Mouse (Mus musculus): Measurements from ENCODE around the gene Rrp1b. TPM values are rescaled to one million over a fixed set of nuclear protein-coding genes. Genes with fewer than 3 reads are reported as not detected.

Gene Rrp1b
- polyA plus RNA-seq, 1 experiment from 2014 or later, result 56.5 TPM

DNA sequence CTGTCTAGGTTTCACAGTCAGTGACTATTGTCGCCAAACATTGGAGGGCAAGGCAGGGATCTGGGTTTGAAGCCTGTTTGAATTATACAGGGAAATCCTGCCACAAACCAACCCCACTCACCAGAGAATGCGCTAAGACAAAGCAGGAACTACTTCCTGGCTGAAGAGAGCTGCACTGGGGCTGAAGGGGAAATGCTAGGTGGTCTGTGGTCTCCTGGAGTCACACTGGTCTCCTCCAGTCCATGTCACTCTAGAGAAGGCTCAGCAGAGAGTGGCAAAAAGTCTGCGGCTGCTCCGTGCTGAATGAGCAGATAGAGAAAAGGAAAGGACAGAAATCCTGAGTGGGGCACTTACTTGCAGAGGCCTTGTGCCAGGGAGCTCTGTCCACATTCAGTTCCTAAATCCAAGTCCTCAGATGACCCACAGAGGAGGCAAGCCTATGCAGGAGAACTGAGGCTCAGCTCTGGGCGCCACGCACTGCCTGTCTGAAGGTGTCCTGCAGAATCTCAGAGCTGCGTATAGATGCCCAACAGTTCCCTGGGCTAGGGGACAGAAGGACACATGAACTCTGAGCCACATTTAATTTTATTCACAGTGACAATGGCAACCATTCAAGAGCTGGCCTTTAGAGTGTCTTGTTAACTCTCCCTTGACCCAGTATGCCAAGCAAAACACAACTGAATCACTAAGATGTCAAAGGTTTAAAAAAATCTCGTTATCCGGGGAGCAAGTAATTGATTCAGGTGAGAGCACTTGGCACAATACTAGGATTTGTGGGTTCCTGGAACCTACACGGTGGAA, 75.3 kb downstream of the Rrp1b start:
- H3K9ac ChIP-seq, result no peak overlapping the region
- H3K9me3 ChIP-seq, result no peaks in the 10 kb centered on the region
- no peak overlapping the region for H3K4me3 ChIP-seq
- no peak for ATAC-seq (ENCODE audit: insufficient number of reproducible peaks, low FRiP score, low TSS enrichment, low read depth)
- no peak overlapping the region for H3K4me2 ChIP-seq
- WGBS, result 75% methylated on average over 10 of the region's 10 CpGs
- H3K27me3 ChIP-seq, result peaks cover 18% of the 10 kb centered on the region
- no peaks in the 10 kb centered on the region for H3K36me3 ChIP-seq
- H3K27ac ChIP-seq, result no peak overlapping the region
- H3K4me1 ChIP-seq, result peaks cover 16% of the 10 kb centered on the region

Other genes with a start within 250 kb of the Rrp1b start
- gene Sik1, start 180.3 kb upstream of the Rrp1b start, polyA plus RNA-seq (2015; fragmentation: Nextera tagmentation; extraction: Ambion mirVana), result 30.5 and 37.1 TPM in 2 replicates
- gene Hsf2bp, start 249 bp downstream of the Rrp1b start, polyA plus RNA-seq (2015; fragmentation: Nextera tagmentation; extraction: Ambion mirVana), result 0.99 and 1.2 TPM in 2 replicates
- gene Notch3, start 130.8 kb downstream of the Rrp1b start, polyA plus RNA-seq (2015; fragmentation: Nextera tagmentation; extraction: Ambion mirVana), result 16.7 and 17.5 TPM in 2 replicates
- gene Ephx3, start 153.4 kb downstream of the Rrp1b start, polyA plus RNA-seq (2015; fragmentation: Nextera tagmentation; extraction: Ambion mirVana), result 19.0 and 20.6 TPM in 2 replicates
- 78.1 and 81.6 TPM in 2 replicates for gene Brd4, start 248.6 kb downstream of the Rrp1b start, polyA plus RNA-seq (2015; fragmentation: Nextera tagmentation; extraction: Ambion mirVana)

All from limb, embryonic 15.5 days (tissue).